Mouse (Mus musculus): ENCODE measurements around the gene Oard1.

DNA sequence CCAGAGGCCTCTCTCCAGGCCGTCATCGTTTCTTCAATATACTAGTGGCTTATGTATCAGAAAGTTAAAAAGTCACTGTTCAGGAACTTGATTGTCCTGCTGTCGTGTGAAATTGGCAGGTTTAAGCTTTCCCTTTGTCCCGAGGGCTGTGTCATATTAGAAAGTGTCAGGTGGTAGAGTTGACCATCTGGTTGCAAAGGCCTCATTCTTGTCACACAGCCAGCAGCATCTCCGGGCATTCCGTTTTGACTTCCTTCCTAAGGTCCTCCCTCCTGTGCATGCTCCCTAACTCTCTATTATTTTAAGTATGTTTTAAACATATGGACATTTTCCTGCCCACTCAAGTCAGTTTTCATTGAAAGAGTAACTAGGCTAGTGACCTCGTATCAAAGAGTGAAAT, 6.2 kb downstream of the Oard1 start:
- TF ChIP-seq FLI1 (IDR thresholded peaks at IDR 0.05; ENCODE audit: low read length) (no peak), GATA1 (IDR thresholded peaks at IDR 0.05; ENCODE audit: borderline replicate concordance, low read length) (no peak)

Measured in megakaryocyte, embryonic 14.5 days (primary cell).